18 mouse cellular contexts compared by ENCODE assay signal in the genomic region with DNA sequence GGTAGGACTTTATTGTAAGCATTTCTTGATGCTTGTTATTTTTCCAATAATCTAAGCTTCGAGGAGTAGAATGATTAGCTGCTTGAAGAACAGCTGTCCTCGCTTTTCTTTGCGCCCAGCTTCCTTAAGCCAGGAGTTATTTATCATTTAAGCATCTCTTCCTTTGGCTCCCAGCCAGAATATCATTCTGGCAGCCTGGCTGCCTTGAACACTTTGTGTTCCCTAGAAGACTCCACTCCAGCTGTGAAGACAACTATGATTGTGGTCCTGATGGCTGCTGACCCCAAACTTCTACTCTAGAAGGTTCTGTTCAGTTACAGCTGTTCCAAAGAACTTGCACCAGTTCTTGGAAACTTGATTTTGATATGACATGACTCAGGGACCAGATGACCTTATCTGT.
"Had no signal": no experiment of that assay in that cellular context is flagged by ENCODE, and none has a peak within 500 bp of the region (broad histone marks: within the 10 kb centered on the region; RNA-seq: fewer than 3 reads in every experiment).

No protein-coding gene starts in this region.

- ATAC-seq: intestine, embryonic 15.5 days; liver, postnatal 0 days; midbrain, embryonic 13.5 days; midbrain, embryonic 16.5 days had no signal

- H3K36me3 ChIP-seq: intestine, embryonic 15.5 days; kidney, embryonic 15.5 days; limb, embryonic 12.5 days; limb, embryonic 15.5 days; midbrain, embryonic 10.5 days; midbrain, embryonic 13.5 days had no signal

- H3K9me3 ChIP-seq: intestine, embryonic 15.5 days; kidney, embryonic 15.5 days; limb, embryonic 12.5 days; limb, embryonic 15.5 days; megakaryocyte, embryonic 14.5 days; midbrain, embryonic 10.5 days; midbrain, embryonic 13.5 days had no signal

- H3K9ac ChIP-seq: intestine, embryonic 15.5 days; kidney, embryonic 15.5 days; limb, embryonic 12.5 days; limb, embryonic 15.5 days; liver, embryonic 14.5 days; liver, postnatal 0 days; midbrain, embryonic 13.5 days had no signal

- H3K4me1 ChIP-seq: intestine, embryonic 15.5 days; kidney, embryonic 15.5 days; limb, embryonic 15.5 days had no signal

- H3K27ac ChIP-seq: intestine, embryonic 15.5 days; kidney, embryonic 15.5 days; limb, embryonic 12.5 days; limb, embryonic 15.5 days; liver, embryonic 14.5 days; midbrain, embryonic 10.5 days; midbrain, embryonic 13.5 days had no signal

- DNase-seq: kidney, adult 11 months; kidney, adult 8-10 months; kidney, postnatal 10 days; kidney, postnatal 4 days; left cerebral cortex, postnatal 4 days; liver, postnatal 0 days; thymus, postnatal 25 days had no signal

- H3K4me2 ChIP-seq: intestine, embryonic 15.5 days; kidney, embryonic 15.5 days; limb, embryonic 12.5 days; limb, embryonic 15.5 days; liver, embryonic 11.5 days; midbrain, embryonic 13.5 days had no signal

- H3K27me3 ChIP-seq: intestine, embryonic 15.5 days; limb, embryonic 15.5 days; midbrain, embryonic 13.5 days had no signal

- H3K4me3 ChIP-seq: intestine, embryonic 15.5 days; kidney, embryonic 15.5 days; limb, embryonic 12.5 days; limb, embryonic 15.5 days; megakaryocyte, embryonic 14.5 days; midbrain, embryonic 10.5 days; midbrain, embryonic 13.5 days; myocyte had no signal
